Mouse (Mus musculus) gastrocnemius, postnatal 25 days (tissue): ENCODE data around the gene Kcng4. TPM values are rescaled to one million over a fixed set of nuclear protein-coding genes. Genes with fewer than 3 reads are reported as not detected.

Experiments used
- DNase-seq: peaks from one replicate; pipeline ENCODE4 v3.0.0; 2022
- long read RNA-seq, 2 experiments: library from polyadenylated mRNA; stranded (forward); transcript quantifications; one replicate each; pipeline ENCODE4 v2.0.0; 2021
- total RNA-seq, 2 experiments: library from RNA; stranded (reverse); gene quantifications; 1 replicate in 1 of 2; 2 replicates in 1 of 2; pipeline ENCODE4 v1.2.3; 2021

Kcng4 gene
- 10 to 100 TPM in 1 of 2 experiments, 1 to 10 TPM in 1; 8.6 to 12.6 TPM for total RNA-seq
- long read RNA-seq, experiment 1, partial matches to known transcripts = 0 of 12 reads
- long read RNA-seq, experiment 1, other reads (novel, unspliced or antisense) = 8 of 12 reads
- long read RNA-seq, experiment 2, transcript Kcng4-201 (3 exons, 3,806 nt) = major isoform, 9 of 14 reads
- long read RNA-seq, experiment 2, partial matches to known transcripts = 4 of 14 reads
- long read RNA-seq, experiment 2, other reads (novel, unspliced or antisense) = 1 of 14 reads

DNA sequence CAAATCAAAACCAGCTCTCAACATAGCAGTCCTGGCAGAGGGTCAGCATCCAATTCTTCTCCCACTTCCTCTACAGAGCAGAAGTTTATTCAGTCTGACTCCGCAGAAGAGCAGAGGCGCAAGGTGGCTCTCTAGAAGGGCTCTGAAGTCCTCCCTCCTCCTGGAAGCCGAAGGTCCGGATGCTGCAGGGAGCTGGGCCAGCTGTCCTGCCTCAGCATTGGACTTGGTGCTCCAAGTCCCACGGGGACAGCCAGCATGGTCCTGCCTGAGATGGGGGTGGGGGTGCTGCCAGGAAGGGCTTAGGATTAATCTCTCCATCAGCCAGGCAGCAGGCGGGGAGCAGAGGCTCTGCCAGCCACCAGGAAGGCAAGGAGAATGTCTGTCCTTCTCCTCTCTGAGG lies at the start of gene Kcng4:
TSS of gene Kcng4 (minus strand) at position 303 of the 400 bp plus-strand sequence.
- peak; percentile 70 for DNase-seq

- DNase-seq = no peak
These were observed 43.7 kb upstream of the Kcng4 start for GRCm38 (mm10) chr8:119679184-119679583.

GRCm38 (mm10) chr8:119678138-119678843 lies 42.8 kb upstream of the Kcng4 start:
- DNase-seq = no peak

DNA sequence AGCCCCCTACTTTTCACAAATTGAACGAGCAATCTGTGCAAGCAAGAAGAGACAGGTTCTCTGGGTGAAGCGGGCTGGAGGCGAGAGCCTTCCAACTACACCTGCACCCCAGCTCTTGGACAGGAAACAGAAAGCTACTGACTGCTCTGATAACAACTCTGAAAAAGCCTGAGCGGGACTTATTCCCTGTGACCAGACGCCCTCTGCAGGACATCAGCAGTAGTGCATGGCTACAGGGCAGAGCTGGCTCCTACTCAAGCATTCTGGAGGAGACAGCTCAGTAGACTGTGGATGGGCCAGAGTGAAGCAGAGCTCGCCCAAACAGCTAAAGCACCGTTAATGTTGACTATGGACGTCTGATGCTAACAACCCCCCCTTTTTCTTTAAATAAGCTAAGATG lies 40.9 kb upstream of the Kcng4 start:
- DNase-seq = peak; percentile 85

DNA sequence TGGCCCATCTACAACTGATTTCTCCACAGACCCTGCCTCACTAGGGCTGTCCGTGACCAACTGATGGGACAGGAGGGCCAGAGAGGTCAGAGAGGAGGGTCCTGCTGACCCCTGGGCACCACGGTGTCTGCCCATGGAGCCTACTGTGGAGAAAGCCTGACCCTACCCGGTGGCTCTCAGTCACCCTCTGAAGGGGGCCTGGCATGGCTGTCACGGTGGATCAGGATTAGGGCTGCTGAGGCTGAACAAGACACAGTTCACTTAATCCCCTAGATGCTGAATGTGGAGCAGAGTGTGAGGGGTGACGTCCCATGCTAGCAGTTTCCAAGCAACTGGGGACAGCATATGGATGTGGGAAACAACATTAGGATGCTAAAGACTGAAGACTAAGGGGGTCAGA lies 40.0 kb upstream of the Kcng4 start:
- DNase-seq = no peak

GRCm38 (mm10) chr8:119673976-119674555 lies 38.6 kb upstream of the Kcng4 start:
- no peak for DNase-seq

- DNase-seq = peak; percentile 83
These were observed 35.1 kb upstream of the Kcng4 start for GRCm38 (mm10) chr8:119670419-119671091.

- DNase-seq = no peak
These were observed 33.8 kb upstream of the Kcng4 start for GRCm38 (mm10) chr8:119669284-119669683.

DNA sequence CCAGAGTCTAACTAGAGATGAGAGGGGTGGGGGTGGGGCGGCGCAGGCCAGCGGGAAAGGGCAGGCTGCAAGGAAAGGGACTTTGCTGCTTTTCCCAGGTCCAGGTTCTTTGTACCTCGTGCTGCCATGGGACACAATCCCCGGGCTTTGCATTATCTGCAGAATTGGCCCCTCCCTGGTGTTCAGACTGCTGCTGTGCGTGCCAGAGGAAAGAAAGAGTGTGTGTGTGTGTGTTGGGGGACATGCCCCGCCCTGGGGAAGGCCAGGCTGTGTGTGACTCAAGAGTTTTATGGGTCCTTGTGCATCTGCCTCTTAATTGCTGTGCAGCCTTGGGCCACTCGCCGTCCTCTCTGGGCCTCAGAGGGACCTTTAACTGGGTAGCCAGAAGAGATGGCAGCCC lies 33.0 kb upstream of the Kcng4 start:
- DNase-seq = no peak

GRCm38 (mm10) chr8:119666219-119666951 lies 30.9 kb upstream of the Kcng4 start, which contains the start of gene Wfdc1:
Gene Wfdc1 (plus strand): TSS chr8:119666365.
- DNase-seq = peak; percentile 79

DNA sequence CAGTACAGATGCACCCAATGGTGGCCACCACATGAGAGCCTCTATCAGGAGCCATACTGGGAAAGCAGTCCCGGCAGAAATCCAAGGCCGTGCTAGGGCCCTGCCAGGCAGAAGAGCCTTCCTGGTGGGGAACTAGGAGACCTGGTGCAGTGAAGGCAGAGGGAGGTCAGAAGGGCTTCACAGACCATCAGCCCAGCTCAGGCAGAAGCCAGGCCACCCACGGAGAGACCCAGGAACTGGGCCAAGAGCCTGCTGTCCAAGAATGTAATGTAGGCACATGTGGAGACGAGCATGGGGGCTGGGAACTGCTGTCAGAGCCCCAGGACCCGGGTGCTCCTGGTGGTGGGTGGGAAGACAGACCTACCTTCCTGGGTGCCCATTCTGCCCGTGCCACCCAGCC lies 29.8 kb upstream of the Kcng4 start:
- peak; percentile 45 for DNase-seq

DNA sequence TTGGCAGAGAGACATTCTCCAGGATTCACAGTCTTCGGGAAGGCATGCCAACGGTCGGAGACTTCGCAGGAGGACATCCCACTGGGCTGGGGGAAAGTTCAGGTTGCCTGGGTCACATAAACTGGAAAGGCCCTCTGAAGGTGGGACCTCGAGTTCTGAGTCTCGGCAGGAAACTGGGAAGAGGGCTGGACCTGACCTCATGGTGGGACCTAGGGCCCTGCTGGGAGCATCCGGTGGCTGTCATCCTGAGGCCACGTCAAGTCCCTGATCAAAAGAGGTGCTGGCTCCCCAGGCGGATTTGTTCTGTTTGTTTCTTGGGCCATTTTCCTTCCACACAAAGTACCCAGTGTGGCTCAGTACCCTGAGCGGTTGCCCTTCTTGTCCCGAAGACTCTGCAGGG lies 28.0 kb upstream of the Kcng4 start:
- DNase-seq = no peak

DNA sequence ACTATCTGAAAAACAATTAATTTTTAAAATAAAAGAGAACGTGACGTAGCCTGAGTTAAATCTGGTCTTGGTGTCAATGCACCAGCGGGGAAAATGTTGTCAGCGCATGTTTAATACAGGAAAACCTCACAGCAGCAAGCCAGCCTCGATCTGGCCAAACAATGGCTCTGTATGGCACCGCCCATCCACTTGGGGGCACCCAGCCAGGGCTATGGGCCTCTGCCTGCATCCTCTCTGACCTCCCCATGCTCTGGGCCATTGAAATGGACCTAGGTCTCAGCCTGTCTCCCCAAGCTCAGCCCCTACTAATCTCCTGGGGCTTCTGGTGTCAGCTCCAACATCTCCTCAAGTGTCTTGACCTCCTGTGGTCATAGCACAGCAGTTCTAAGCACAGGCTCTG lies 26.4 kb upstream of the Kcng4 start:
- no peak for DNase-seq

GRCm38 (mm10) chr8:119661081-119661480 lies 25.6 kb upstream of the Kcng4 start:
- DNase-seq = peak; percentile 82

GRCm38 (mm10) chr8:119656709-119657464 lies 21.4 kb upstream of the Kcng4 start:
- DNase-seq = peak; percentile 38

DNA sequence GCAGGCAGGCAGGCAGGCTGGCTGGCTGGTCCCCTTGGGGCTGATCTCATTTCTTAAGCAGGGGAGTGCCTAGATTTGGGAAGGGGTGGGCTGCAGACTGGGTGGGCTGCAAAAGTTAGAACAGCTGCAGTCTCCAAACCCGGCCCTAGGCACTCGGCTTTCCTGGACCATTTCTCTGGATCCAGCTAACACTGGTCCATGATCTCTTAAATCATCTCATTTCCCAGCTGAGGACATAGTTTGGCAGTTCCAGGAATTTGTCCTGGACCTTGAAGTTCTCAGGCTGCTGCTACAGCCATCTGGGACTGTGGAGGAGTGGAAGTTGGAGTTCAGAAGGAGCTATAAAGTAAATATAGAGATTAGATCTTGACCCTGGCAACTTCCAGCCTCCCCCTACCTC lies 15.8 kb upstream of the Kcng4 start:
- DNase-seq = peak; percentile 54

DNA sequence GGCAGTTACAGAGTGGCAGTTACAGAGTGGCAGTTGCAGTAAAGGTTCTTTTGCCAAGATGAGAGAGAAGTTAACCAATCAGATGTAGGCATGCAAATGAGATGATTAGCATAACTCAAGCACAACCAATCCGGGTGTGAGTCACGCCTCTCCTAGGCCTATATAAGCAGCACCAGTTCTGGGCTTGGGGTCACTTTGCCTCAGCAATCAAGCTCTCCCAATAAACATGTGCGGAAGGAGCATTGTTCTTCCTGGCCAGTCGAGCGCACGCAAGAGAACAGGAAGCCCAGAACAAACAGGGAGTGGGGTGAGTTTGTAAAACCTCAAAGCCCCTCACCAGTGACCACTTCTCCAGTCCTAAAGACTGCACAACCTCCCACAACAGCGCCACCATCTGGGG lies 11.4 kb upstream of the Kcng4 start:
- DNase-seq = no peak

DNA sequence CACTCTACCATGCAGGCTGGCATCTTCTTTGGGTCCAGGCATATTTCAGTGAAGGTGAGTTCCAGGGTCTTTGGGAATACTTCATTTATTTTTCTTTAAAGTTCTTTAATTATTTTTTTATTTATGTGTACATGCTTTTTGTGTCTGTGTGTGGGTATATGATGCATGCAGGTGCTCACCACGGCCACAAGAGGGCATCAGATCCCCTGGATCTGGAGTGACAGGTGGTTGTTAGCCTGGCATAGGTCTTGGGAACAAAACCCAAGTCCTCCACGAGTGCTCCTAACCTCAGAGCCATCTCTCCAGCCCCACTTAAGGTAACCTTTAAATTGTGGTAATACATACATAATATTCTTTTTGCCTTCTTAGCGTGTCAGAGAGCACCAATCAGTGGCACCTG lies 10.7 kb upstream of the Kcng4 start:
- DNase-seq = no peak

DNA sequence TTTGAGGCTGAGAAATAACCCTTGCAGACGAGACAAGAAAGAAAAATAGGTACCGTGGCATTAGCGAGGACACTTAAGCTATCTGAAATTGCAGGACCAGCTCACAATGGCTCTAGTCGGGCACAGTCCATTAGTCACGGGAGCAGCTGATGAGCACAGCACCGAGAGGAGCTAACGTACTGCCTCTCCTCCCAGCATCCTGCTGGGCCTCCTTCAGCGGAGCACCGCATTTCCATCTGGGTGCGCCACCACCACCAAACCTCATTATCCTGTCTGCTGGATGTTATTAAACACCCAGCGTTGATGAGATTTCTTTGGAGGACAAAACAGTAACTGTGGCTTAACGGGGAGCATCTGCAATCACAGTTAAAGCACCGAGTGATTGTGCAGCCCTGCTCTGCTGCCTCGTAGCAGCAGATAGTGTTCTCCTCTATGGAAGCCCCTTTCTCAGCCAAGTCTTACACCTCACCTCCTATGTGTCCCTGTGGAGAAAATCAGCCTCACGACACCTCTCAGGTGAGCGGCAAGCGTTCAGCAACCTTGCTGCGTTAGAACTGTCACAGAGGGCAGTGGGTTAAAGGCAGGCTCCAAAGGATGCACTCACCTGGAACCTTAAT lies 9.6 kb upstream of the Kcng4 start:
- DNase-seq = no peak

GRCm38 (mm10) chr8:119644429-119644960 lies 9.0 kb upstream of the Kcng4 start:
- DNase-seq = no peak

- DNase-seq = no peak
These were observed 7.5 kb upstream of the Kcng4 start for GRCm38 (mm10) chr8:119642960-119643359.
